Mouse (Mus musculus): ENCODE results near the gene Gm49345. TPM values are rescaled to one million over a fixed set of nuclear protein-coding genes. Genes with fewer than 3 reads are reported as not detected.
"Not testable (repeated sequence)": the region's sequence is repeated elsewhere in the genome, so short reads cannot be mapped to it uniquely, and the experiment has no call there.

Gene Gm49345
- polyA plus RNA-seq (2014; fragmentation: Nextera tagmentation; extraction: Ambion mirVana), result not detected in 2 replicates

DNA sequence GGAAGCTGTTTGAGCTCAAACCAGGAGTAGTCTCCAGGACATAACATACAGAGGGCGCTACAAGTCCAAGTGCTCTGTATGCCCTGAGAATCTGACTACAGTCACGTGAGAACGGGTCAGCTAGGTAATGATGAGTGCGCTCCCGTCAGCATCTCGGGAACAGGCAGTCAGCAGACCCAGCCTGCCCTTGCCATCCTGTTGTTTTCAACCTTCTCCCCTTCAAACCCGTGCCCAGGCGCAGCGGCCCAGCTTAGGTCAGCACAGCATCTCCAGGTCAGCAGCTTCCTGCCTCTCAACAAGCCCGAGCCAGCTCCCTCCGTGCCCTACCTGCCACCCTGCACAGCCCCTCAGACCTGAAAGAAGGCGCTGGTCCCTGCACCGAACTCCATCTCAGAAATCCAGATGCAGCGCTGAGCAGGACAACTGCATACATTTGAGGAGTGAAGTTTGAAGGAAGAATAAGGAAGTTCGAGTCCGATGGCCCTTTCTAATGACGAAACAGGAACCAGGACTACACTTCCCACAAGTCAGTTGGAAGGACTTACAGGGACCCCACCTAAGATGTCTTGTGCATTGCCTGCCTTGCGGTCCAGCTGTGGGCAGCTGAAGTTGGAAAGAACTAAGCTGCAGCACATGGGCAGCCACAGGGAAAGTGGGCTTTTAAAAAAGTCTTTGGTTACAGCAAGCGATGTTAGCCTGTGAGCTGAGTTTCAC lies at the start of gene Gm49345, which contains the start of gene Zfp729a:
Gene Gm49345 (minus strand): TSS at position 476 of the 714 bp plus-strand sequence.
Gene Zfp729a (minus strand): TSS at position 498 of the 714 bp plus-strand sequence.
- Histone ChIP-seq H3K9ac (replicated peaks; ENCODE audit: low read length) (peak within 1 kb of the TSS; percentile 67), H3K4me3 (replicated peaks; ENCODE audit: low read depth, low read length) (peak within 1 kb of the TSS; percentile 80), H3K9me3 (ENCODE audit: control insufficient read depth, low read length) (no peaks in the 10 kb centered on the region), H3K4me2 (ENCODE audit: low read length) (peak within 1 kb of the TSS; percentile 56), H3K27ac (replicated peaks; ENCODE audit: low read depth, low read length) (0 out of 2 replicates have a peak within 1 kb of the TSS, but pooled peaks have one; percentile 41), H3K36me3 (ENCODE audit: control insufficient read depth, insufficient read depth, low read length) (no peaks in the 10 kb centered on the region), H3K4me1 (ENCODE audit: control insufficient read depth, insufficient read depth, low read length) (no peaks in the 10 kb centered on the region), H3K27me3 (ENCODE audit: control insufficient read depth, insufficient read depth, low read length) (no peaks in the 10 kb centered on the region)
- under 1% methylated on average over 19 of the region's 19 CpGs for WGBS
- DNase-seq (peak; percentile 94), ATAC-seq (ENCODE audit: low FRiP score, low TSS enrichment) (peak; percentile 98)

GRCm38 (mm10) chr13:67686971-67687370 lies 49.4 kb upstream of the Gm49345 start, which contains the start of gene Zfp738:
TSS of gene Zfp738 (minus strand) at chr13:67687071.
- 84% methylated on average over 4 of the region's 4 CpGs for WGBS
- H3K4me1 ChIP-seq (ENCODE audit: control insufficient read depth, insufficient read depth, low read length), result no peaks in the 10 kb centered on the region
- no peak within 1 kb of the TSS for H3K9ac ChIP-seq (replicated peaks; ENCODE audit: low read length)
- no peak within 1 kb of the TSS for H3K4me2 ChIP-seq (ENCODE audit: low read length)
- no peak for DNase-seq
- H3K4me3 ChIP-seq (replicated peaks; ENCODE audit: low read depth, low read length), result no peak within 1 kb of the TSS
- no peaks in the 10 kb centered on the region for H3K27me3 ChIP-seq (ENCODE audit: control insufficient read depth, insufficient read depth, low read length)
- H3K9me3 ChIP-seq (ENCODE audit: control insufficient read depth, low read length), result no peaks in the 10 kb centered on the region
- no peaks in the 10 kb centered on the region for H3K36me3 ChIP-seq (ENCODE audit: control insufficient read depth, insufficient read depth, low read length)
- no peak for ATAC-seq (ENCODE audit: low FRiP score, low TSS enrichment)
- no peak within 1 kb of the TSS for H3K27ac ChIP-seq (replicated peaks; ENCODE audit: low read depth, low read length)

DNA sequence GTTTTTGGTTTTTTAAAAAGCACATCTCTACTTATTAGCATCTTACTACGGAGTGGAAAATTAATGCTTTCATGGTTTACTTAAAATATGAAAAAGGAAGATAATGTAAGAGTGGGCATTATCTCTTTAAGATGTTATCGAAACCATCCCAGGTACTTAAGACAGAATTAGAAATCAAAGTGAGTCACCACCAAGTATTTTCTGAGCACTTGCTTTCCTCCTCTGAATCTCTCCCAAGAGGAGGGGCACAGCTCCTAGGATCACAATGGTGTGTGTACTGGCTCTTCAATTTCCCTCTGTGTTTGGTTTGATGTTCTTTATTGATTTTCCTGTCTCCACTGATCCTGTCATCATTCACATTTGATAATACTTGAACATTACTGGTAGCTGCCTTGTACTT lies 46.3 kb upstream of the Gm49345 start:
- Histone ChIP-seq H3K4me3 (replicated peaks; ENCODE audit: low read depth, low read length) (peak overlapping the region; percentile 56), H3K4me2 (ENCODE audit: low read length) (peak overlapping the region; percentile 67)
- not testable (repeated sequence) for H3K9ac ChIP-seq (replicated peaks; ENCODE audit: low read length); DNase-seq; H3K36me3 ChIP-seq (ENCODE audit: control insufficient read depth, insufficient read depth, low read length); H3K4me1 ChIP-seq (ENCODE audit: control insufficient read depth, insufficient read depth, low read length); ATAC-seq (ENCODE audit: low FRiP score, low TSS enrichment); H3K9me3 ChIP-seq (ENCODE audit: control insufficient read depth, low read length); H3K27ac ChIP-seq (replicated peaks; ENCODE audit: low read depth, low read length); H3K27me3 ChIP-seq (ENCODE audit: control insufficient read depth, insufficient read depth, low read length)
- WGBS, result 69% methylated on average over 2 of the region's 2 CpGs

DNA sequence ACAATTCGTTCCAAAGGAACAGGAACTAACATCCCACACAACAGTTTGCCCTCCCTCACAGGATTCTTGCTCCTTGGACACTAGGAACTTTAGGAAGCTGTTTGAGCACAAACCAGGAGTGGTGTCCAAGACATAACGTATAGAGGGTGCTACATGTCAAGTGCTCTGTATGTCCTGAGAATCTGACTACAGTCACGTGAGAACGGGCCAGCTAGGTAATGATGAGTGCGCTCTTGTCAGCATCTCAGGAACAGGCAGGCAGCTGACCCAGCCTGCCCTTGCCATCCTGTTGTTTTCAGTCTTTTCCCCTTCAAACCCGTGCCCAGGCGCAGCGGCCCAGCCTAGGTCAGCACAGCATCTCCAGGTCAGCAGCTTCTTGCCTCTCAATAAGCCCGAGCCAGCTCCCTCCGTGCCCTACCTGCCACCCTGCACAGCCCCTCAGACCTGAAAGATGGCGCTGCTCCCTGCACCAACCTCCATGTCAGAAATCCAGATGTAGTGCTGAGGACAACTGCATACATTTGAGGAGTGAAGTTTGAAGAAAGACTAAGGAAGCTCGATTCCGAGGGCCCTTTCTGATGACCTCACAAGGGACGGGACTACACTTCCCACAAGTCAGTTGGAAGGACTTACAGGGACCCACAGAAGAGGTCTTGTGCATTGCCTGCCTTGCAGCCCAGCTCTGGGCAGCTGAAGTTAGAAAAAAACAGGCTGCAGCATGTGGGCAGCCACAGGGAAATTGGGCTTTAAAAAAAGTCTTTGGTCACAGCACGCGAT lies 45.6 kb upstream of the Gm49345 start:
- not testable (repeated sequence) for H3K27me3 ChIP-seq (ENCODE audit: control insufficient read depth, insufficient read depth, low read length); H3K4me1 ChIP-seq (ENCODE audit: control insufficient read depth, insufficient read depth, low read length); H3K36me3 ChIP-seq (ENCODE audit: control insufficient read depth, insufficient read depth, low read length); H3K9me3 ChIP-seq (ENCODE audit: control insufficient read depth, low read length); H3K27ac ChIP-seq (replicated peaks; ENCODE audit: low read depth, low read length)
- peak overlapping the region; percentile 60 for H3K9ac ChIP-seq (replicated peaks; ENCODE audit: low read length)
- peak overlapping the region; percentile 56 for H3K4me3 ChIP-seq (replicated peaks; ENCODE audit: low read depth, low read length)
- H3K4me2 ChIP-seq (ENCODE audit: low read length), result peak overlapping the region; percentile 67
- WGBS, result 13% methylated on average over 16 of the region's 16 CpGs
- DNase-seq (peak; percentile 94), ATAC-seq (ENCODE audit: low FRiP score, low TSS enrichment) (peak; percentile 100)

DNA sequence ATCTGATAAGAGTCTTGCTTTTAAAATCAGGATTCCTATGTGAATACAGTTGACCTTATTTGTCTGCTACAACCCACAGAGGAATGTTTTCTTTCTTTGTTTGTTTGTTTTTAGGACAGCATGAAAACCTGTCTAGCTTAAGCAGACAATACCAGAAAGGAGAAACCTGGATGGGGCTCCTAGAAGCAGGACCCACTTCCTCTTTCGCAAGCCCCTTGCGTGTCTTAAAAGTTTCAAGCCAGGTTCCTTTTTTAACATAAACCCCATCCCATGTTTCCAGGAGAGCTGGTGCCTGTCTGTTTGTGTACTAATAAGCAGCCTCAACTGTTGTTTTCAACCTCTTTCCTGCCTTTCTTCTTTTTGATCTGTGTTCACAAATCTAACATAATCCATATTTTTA lies 37.3 kb upstream of the Gm49345 start:
- Histone ChIP-seq H3K4me3 (replicated peaks; ENCODE audit: low read depth, low read length) (no peak overlapping the region), H3K27me3 (ENCODE audit: control insufficient read depth, insufficient read depth, low read length) (no peaks in the 10 kb centered on the region), H3K4me2 (ENCODE audit: low read length) (no peak overlapping the region), H3K9me3 (ENCODE audit: control insufficient read depth, low read length) (no peaks in the 10 kb centered on the region), H3K4me1 (ENCODE audit: control insufficient read depth, insufficient read depth, low read length) (no peaks in the 10 kb centered on the region), H3K36me3 (ENCODE audit: control insufficient read depth, insufficient read depth, low read length) (peaks cover 4% of the 10 kb centered on the region), H3K9ac (replicated peaks; ENCODE audit: low read length) (no peak overlapping the region), H3K27ac (replicated peaks; ENCODE audit: low read depth, low read length) (no peak overlapping the region)
- WGBS, result 93% methylated on average over 2 of the region's 2 CpGs
- ATAC-seq (ENCODE audit: low FRiP score, low TSS enrichment) (no peak), DNase-seq (no peak)

DNA sequence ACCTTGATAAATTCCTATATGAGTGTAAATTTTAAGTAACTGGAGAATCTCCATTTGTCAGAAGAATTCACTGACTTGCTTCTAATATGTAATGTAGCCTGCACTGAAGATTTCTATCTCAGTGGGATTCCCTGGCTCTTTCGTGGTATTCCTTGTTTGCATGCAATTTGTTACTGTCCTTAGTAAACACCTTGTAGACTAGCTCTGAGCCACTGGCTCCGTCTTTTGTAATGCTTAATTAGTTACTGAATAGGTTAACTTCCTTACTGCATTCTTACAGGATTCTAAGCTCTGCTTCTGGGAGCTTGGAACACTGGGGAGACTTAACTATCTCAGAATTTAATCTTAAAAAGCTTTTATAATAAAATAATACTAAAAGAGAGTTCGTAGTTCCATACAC lies 14.9 kb upstream of the Gm49345 start:
- Histone ChIP-seq H3K9ac (replicated peaks; ENCODE audit: low read length) (no peak overlapping the region), H3K4me3 (replicated peaks; ENCODE audit: low read depth, low read length) (no peak overlapping the region), H3K4me2 (ENCODE audit: low read length) (no peak overlapping the region), H3K4me1 (ENCODE audit: control insufficient read depth, insufficient read depth, low read length) (no peaks in the 10 kb centered on the region), H3K9me3 (ENCODE audit: control insufficient read depth, low read length) (no peaks in the 10 kb centered on the region), H3K27me3 (ENCODE audit: control insufficient read depth, insufficient read depth, low read length) (no peaks in the 10 kb centered on the region), H3K27ac (replicated peaks; ENCODE audit: low read depth, low read length) (no peak overlapping the region), H3K36me3 (ENCODE audit: control insufficient read depth, insufficient read depth, low read length) (no peaks in the 10 kb centered on the region)
- ATAC-seq (ENCODE audit: low FRiP score, low TSS enrichment) (no peak), DNase-seq (no peak)
- WGBS, result 33% methylated on average over 3 of the region's 3 CpGs

DNA sequence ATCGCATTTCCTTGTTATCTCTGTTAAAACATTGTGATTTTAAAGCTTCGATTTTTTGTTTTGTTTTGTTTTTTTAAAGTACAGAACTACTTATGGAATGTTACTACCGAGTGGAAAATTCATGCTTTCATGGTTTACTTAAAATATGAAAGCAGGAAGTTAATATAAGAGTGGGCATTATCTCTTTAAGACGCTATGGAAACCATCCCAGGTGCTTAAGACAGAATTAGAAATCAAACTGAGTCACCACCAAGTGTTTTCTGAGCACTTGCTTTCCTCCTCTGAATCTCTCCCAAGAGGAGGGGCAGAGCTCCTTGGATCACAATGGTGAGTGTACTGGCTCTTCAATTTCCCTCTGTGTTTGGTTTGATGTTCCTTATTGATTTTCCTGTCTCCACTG lies 27.5 kb downstream of the Gm49345 start:
- 91% methylated on average over 4 of the region's 4 CpGs for WGBS
- no peaks in the 10 kb centered on the region for H3K27me3 ChIP-seq (ENCODE audit: control insufficient read depth, insufficient read depth, low read length)
- H3K4me2 ChIP-seq (ENCODE audit: low read length), result no peak overlapping the region
- no peak overlapping the region for H3K9ac ChIP-seq (replicated peaks; ENCODE audit: low read length)
- peak; percentile 1 for DNase-seq
- no peaks in the 10 kb centered on the region for H3K9me3 ChIP-seq (ENCODE audit: control insufficient read depth, low read length)
- peaks cover 6% of the 10 kb centered on the region for H3K4me1 ChIP-seq (ENCODE audit: control insufficient read depth, insufficient read depth, low read length)
- H3K27ac ChIP-seq (replicated peaks; ENCODE audit: low read depth, low read length), result no peak overlapping the region
- H3K36me3 ChIP-seq (ENCODE audit: control insufficient read depth, insufficient read depth, low read length), result no peaks in the 10 kb centered on the region
- H3K4me3 ChIP-seq (replicated peaks; ENCODE audit: low read depth, low read length), result no peak overlapping the region
- ATAC-seq (ENCODE audit: low FRiP score, low TSS enrichment), result no peak

DNA sequence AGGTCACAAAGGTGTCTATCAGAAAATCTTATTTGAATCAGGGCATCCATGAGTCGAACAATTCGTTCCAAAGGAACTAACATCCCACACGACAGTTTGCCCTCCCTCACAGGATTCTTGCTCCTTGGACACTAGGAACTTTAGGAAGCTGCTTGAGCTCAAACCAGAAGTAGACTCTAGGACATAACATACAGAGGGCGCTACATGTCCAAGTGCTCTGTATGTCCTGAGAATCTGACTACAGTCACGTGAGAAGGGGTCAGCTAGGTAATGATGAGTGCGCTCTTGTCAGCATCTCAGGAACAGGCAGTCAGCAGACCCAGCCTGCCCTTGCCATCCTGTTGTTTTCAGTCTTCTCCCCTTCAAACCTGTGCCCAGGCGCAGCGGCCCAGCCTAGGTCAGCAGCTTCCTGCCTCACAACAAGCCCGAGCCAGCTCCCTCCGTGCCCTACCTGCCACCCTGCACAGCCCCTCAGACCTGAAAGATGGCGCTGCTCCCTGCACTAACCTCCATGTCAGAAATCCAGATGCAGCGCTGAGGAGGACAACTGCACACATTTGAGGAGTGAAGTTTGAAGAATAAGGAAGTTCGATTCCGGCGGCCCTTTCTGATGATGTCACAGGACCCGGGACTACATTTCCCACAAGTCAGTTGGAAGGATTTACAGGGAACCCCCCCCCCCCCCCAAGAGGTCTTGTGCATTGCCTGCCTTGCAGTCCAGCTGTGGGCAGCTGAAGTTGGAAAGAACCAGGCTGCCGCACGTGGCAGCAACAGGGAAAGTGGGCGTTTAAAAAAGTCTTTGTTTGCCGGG lies 28.3 kb downstream of the Gm49345 start, which contains the start of gene Zfp729b:
Gene Zfp729b (minus strand): TSS at position 642 of the 811 bp plus-strand sequence.
- H3K9ac ChIP-seq (replicated peaks; ENCODE audit: low read length), result peak within 1 kb of the TSS; percentile 60
- no peaks in the 10 kb centered on the region for H3K36me3 ChIP-seq (ENCODE audit: control insufficient read depth, insufficient read depth, low read length)
- DNase-seq (peak; percentile 94), ATAC-seq (ENCODE audit: low FRiP score, low TSS enrichment) (peak; percentile 97)
- no peaks in the 10 kb centered on the region for H3K9me3 ChIP-seq (ENCODE audit: control insufficient read depth, low read length)
- WGBS, result 2% methylated on average over 20 of the region's 20 CpGs
- peak within 1 kb of the TSS; percentile 67 for H3K27ac ChIP-seq (replicated peaks; ENCODE audit: low read depth, low read length)
- H3K4me2 ChIP-seq (ENCODE audit: low read length), result peak within 1 kb of the TSS; percentile 62
- H3K27me3 ChIP-seq (ENCODE audit: control insufficient read depth, insufficient read depth, low read length), result no peaks in the 10 kb centered on the region
- peak within 1 kb of the TSS; percentile 65 for H3K4me3 ChIP-seq (replicated peaks; ENCODE audit: low read depth, low read length)
- H3K4me1 ChIP-seq (ENCODE audit: control insufficient read depth, insufficient read depth, low read length), result peaks cover 6% of the 10 kb centered on the region

Data from midbrain, embryonic 14.5 days (tissue).